Mouse (Mus musculus) lung, adult 10 weeks (tissue): ENCODE data around the gene Zbtb25. TPM values are rescaled to one million over a fixed set of nuclear protein-coding genes. Genes with fewer than 3 reads are reported as not detected.

Experiments
- polyA plus RNA-seq: library from polyadenylated mRNA; stranded (reverse); fragments of 350-450 nt; fragmentation: Illumina TruSeq; extraction: RNeasy Lipid Tissue Mini Kit (QIAGEN cat#74804); gene quantifications from one replicate; pipeline ENCODE4 v1.2.3, GENCODE M21; 2014; ENCODE audit warnings: low read depth, low replicate concordance; ENCODE audit not compliant: insufficient read depth

Zbtb25 gene
- polyA plus RNA-seq: 4.1 TPM

GRCm38 (mm10) chr12:76369206-76369977, at the start of gene Zbtb25:
Gene Zbtb25, minus strand, starts transcription at chr12:76369602.

GRCm38 (mm10) chr12:76417433-76417854, 48.0 kb upstream of the Zbtb25 start, which contains the start of gene Ppp1r36:
Gene Ppp1r36, plus strand, starts transcription at chr12:76417538.

GRCm38 (mm10) chr12:76403886-76404537, 34.6 kb upstream of the Zbtb25 start, which contains the start of gene Hspa2:
Gene Hspa2, plus strand, starts transcription at chr12:76404176.

GRCm38 (mm10) chr12:76369978-76370830, 802 bp upstream of the Zbtb25 start, which contains the start of gene Zbtb1:
Gene Zbtb1, plus strand, starts transcription at chr12:76370266.

GRCm38 (mm10) chr12:76324679-76325431, 44.5 kb downstream of the Zbtb25 start, which contains the start of gene Akap5:
Gene Akap5, plus strand, starts transcription at chr12:76324891.

Other genes starting within 250 kb of the Zbtb25 start
- gene Esr2, start 192.3 kb downstream of the Zbtb25 start, polyA plus RNA-seq: 1.2 TPM
- gene Tex21, start 122.9 kb downstream of the Zbtb25 start, polyA plus RNA-seq: not detected
- 106 TPM for gene Mthfd1, start 114.3 kb downstream of the Zbtb25 start, polyA plus RNA-seq
- gene Akap5, start 44.7 kb downstream of the Zbtb25 start, polyA plus RNA-seq: 60.0 TPM
- 2.5 TPM for gene Zbtb1, start 664 bp upstream of the Zbtb25 start, polyA plus RNA-seq
- 9.7 TPM for gene Hspa2, start 34.6 kb upstream of the Zbtb25 start, polyA plus RNA-seq
- 7.8 TPM for gene Ppp1r36, start 47.9 kb upstream of the Zbtb25 start, polyA plus RNA-seq
- 6.8 TPM for gene Plekhg3, start 161.3 kb upstream of the Zbtb25 start, polyA plus RNA-seq